Mouse (Mus musculus) lung, embryonic 15.5 days (tissue): Measurements from ENCODE around the gene Cacng6. TPM values are rescaled to one million over a fixed set of nuclear protein-coding genes. Genes with fewer than 3 reads are reported as not detected.

Experiments
- ATAC-seq: fragments of 200-750 bp; cut with Nextera tagmentation; 2 replicates; pipeline ENCODE4 v1.8.0; 2017; ENCODE audit warnings: moderate number of reproducible peaks, borderline replicate concordance; ENCODE audit not compliant: low FRiP score, low TSS enrichment; ENCODE audit errors: extremely low read depth
- H3K27ac ChIP-seq: fragments of 300-500 bp; sonication (generic); 2 replicates; pipeline ENCODE4 v1.5.1; 2015; ENCODE audit warnings: moderate library complexity, mild to moderate bottlenecking, inconsistent platforms
- H3K27me3 ChIP-seq: fragments of 300-500 bp; sonication (generic); 2 replicates; pipeline ENCODE4 v1.6.1; 2015; ENCODE audit warnings: inconsistent platforms
- H3K36me3 ChIP-seq: fragments of 300-500 bp; sonication (generic); 2 replicates; pipeline ENCODE4 v1.6.1; 2015; ENCODE audit warnings: inconsistent platforms
- H3K4me1 ChIP-seq: fragments of 300-500 bp; sonication (generic); 2 replicates; pipeline ENCODE4 v1.6.1; 2015; ENCODE audit warnings: inconsistent platforms
- H3K4me2 ChIP-seq: fragments of 300-500 bp; sonication (generic); 2 replicates; pipeline ENCODE4 v1.6.1; 2015; ENCODE audit warnings: inconsistent platforms, mild to moderate bottlenecking, moderate library complexity
- H3K4me3 ChIP-seq: fragments of 300-500 bp; sonication (generic); 2 replicates; pipeline ENCODE4 v1.5.1; 2015; ENCODE audit warnings: mild to moderate bottlenecking, inconsistent platforms
- H3K9ac ChIP-seq: fragments of 300-500 bp; sonication (generic); 2 replicates; pipeline ENCODE4 v1.6.1; 2015; ENCODE audit warnings: inconsistent platforms
- H3K9me3 ChIP-seq: fragments of 300-500 bp; sonication (generic); 2 replicates; pipeline ENCODE4 v1.6.1; 2016; ENCODE audit warnings: inconsistent platforms
- WGBS: fragments of 180-500 bp; shearing (Covaris S2); methylation state at CpG from one replicate; pipeline ENCODE4 v1.1.7; 2015; 5-methylcytosine and 5-hydroxymethylcytosine counted together
- polyA plus RNA-seq: library from polyadenylated mRNA; unstranded; fragments of >200 nt; fragmentation: Nextera tagmentation; extraction: Ambion mirVana; gene quantifications from 2 replicates; pipeline ENCODE4 v1.2.1, GENCODE M21; 2015

Cacng6 gene
- polyA plus RNA-seq, 1 experiment from 2014 or later = not detected

DNA sequence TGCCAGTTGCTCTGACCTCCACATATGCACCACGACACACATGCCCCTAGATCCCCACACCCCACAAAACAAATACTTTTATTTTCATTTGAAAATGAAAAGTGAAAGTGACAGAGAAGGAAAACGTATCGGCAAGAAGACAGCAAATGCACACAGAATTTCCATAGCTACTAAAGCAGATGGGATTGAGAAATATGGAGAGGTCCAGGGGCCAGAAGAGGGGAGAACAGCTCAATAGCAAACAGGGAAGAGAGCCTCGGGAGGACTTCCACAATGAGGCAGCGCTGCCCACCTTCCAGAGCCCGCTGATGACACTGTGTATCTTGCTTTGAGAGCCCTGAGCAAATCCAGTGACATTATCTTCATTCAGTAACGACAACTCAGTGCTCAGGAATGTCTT lies 1.9 kb upstream of the Cacng6 start:
- H3K4me1 ChIP-seq = no peaks in the 10 kb centered on the region
- H3K4me3 ChIP-seq = no peak overlapping the region
- peaks cover 76% of the 10 kb centered on the region for H3K27me3 ChIP-seq
- no peaks in the 10 kb centered on the region for H3K36me3 ChIP-seq
- H3K4me2 ChIP-seq = no peak overlapping the region
- ATAC-seq = no peak
- no peaks in the 10 kb centered on the region for H3K9me3 ChIP-seq
- H3K27ac ChIP-seq = no peak overlapping the region
- H3K9ac ChIP-seq = no peak overlapping the region
- 47% methylated on average over 7 of the region's 7 CpGs for WGBS

DNA sequence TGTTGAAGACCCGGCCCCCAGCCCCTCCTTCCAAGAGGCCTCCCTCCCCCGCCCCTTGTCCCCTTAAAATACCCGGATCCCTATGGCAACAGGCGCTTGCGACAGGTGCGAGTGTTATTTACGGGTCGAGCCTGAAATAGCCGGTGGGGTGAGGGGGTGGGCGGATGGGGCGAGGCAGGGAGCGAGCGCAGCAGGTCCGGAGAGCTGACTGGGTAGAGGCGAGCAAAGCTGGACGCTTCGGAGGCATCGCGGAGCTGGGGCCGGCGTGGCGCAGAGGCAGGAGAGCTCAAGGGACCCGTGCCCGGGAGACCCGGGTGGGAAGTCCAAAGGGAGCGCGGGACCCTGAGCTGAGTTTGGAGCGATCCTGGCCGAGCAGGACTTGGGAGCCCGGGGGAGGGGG lies 565 bp upstream of the Cacng6 start:
- Histone ChIP-seq H3K4me1 (no peaks in the 10 kb centered on the region), H3K27me3 (peaks cover 63% of the 10 kb centered on the region), H3K27ac (no peak overlapping the region), H3K36me3 (no peaks in the 10 kb centered on the region), H3K4me2 (peak overlapping the region; percentile 40), H3K9me3 (no peaks in the 10 kb centered on the region), H3K4me3 (no peak overlapping the region), H3K9ac (no peak overlapping the region)
- ATAC-seq = 0 out of 2 replicates have a peak, but pooled peaks have one; percentile 27
- WGBS = 0% methylated on average over 29 of the region's 30 CpGs

DNA sequence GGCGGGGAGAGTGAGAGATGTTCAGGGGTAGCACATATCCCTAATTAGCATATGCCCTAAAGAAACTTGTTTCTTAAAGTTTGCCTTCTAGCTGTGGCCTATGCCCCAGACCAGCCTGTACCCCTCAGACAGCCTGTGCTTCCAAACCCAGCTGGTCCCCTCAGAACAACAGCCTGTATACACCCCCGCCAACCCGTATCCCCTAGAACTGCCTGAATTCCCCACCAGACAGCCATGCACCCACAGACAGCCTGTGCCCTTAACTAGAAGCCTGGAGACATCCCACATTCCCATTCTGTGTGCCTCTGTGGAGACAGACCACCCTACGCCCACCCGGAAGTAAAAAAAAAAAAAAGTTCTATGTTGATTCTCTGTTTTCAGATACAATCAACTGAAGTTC lies 1.1 kb downstream of the Cacng6 start:
- WGBS = 87% methylated on average over 5 of the region's 5 CpGs
- H3K9ac ChIP-seq = no peak overlapping the region
- no peaks in the 10 kb centered on the region for H3K9me3 ChIP-seq
- peaks cover 53% of the 10 kb centered on the region for H3K27me3 ChIP-seq
- no peaks in the 10 kb centered on the region for H3K36me3 ChIP-seq
- H3K4me1 ChIP-seq = no peaks in the 10 kb centered on the region
- H3K4me2 ChIP-seq = no peak overlapping the region
- H3K27ac ChIP-seq = no peak overlapping the region
- no peak overlapping the region for H3K4me3 ChIP-seq
- ATAC-seq = no peak

DNA sequence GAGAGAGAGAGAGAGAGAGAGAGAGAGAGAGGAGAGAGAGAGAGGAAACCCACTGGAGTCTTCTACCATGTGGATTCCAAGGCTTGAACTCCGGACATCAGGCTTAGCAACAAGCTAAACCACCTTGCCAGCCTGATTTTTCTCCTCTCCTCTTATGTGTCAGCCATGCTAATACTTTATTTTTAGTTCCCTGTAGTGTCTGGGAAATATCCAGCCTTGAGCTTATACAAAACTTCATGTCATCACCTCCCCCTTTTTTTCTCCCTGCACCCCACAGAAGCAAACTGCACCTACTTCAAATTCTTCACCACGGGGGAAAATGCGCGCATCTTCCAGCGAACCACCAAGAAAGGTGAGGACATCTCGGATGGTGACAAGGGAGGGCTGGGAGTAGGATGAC lies 6.2 kb downstream of the Cacng6 start:
- 72% methylated on average over 6 of the region's 6 CpGs for WGBS
- Histone ChIP-seq H3K27ac (no peak overlapping the region), H3K4me2 (no peak overlapping the region), H3K4me1 (no peaks in the 10 kb centered on the region), H3K9me3 (no peaks in the 10 kb centered on the region), H3K4me3 (no peak overlapping the region), H3K9ac (no peak overlapping the region), H3K27me3 (peaks cover 8% of the 10 kb centered on the region; the same call in 1 of the 2 replicates), H3K36me3 (no peaks in the 10 kb centered on the region)
- no peak for ATAC-seq

DNA sequence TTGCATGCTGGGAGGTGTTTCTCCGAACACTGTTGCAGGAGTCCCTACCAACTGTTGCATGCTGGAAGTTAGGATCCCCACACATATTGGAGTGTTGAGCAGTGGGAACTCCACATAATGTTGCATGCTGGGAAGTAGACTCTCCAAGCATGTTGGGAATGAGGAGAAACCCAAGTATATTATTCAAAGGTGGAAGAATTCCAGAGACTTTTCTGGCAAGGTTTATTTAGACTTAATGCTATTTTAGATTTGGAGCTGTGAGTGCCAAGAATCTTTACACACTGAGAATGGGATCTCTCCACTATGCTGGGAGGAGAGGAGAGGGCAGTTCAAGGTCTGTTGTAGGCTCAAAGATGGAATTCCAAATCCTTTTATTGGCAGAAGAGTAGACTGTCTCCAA lies 8.1 kb downstream of the Cacng6 start:
- no peaks in the 10 kb centered on the region for H3K9me3 ChIP-seq
- H3K4me2 ChIP-seq = no peak overlapping the region
- no peaks in the 10 kb centered on the region for H3K4me1 ChIP-seq
- H3K4me3 ChIP-seq = no peak overlapping the region
- ATAC-seq = no peak
- 83% methylated on average over 1 of the region's 1 CpGs for WGBS
- H3K27me3 ChIP-seq = no peaks in the 10 kb centered on the region
- no peak overlapping the region for H3K27ac ChIP-seq
- H3K36me3 ChIP-seq = no peaks in the 10 kb centered on the region
- no peak overlapping the region for H3K9ac ChIP-seq

DNA sequence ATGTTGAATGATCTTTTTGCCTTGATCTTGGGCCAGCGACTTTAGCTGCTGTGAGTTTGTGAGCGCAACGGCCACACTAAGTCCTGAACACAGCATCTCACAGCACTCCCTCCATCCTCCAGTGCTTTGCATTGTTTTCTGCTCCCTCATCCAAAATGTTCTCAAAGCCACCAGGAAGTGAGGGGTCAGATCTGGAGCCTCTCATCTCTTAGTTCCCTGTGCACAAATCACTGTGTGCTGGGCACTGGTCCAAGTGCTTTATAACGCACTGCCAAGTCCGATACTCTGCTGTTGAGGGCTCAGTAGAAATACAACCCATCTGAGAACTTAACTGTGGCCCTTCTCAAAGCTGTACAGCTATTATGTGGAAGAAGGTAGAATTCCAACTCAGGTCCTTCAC lies 13.9 kb downstream of the Cacng6 start:
- Histone ChIP-seq H3K9ac (no peak overlapping the region), H3K27ac (no peak overlapping the region), H3K4me1 (0 out of 2 replicates have a peak, but pooled peaks cover 4% of the 10 kb centered on the region), H3K4me3 (no peak overlapping the region), H3K9me3 (no peaks in the 10 kb centered on the region), H3K36me3 (no peaks in the 10 kb centered on the region), H3K27me3 (no peaks in the 10 kb centered on the region), H3K4me2 (no peak overlapping the region)
- ATAC-seq = no peak; the same call in 1 of the 2 replicates
- WGBS = 28% methylated on average over 5 of the region's 5 CpGs

DNA sequence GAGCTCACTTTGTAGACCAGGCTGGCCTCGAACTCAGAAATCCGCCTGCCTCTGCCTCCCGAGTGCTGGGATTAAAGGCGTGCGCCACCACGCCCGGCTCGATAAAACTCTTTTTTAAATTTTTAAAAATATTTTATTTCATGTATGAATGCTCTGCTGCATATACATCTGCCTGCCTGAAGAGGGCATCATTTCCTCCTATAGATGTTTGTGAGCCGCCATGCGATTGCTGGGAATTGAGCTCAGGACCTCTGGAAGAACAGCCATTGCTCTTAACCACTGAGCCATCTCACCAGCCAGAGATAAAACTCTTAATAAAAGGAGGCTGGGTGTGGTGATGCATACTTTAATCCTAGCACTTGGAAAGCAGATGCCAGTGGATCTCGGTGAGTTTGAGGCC lies 16.0 kb downstream of the Cacng6 start:
- no peak overlapping the region for H3K4me3 ChIP-seq
- H3K9me3 ChIP-seq = no peaks in the 10 kb centered on the region
- 80% methylated on average over 11 of the region's 11 CpGs for WGBS
- no peaks in the 10 kb centered on the region for H3K36me3 ChIP-seq
- H3K4me1 ChIP-seq = 0 out of 2 replicates have a peak, but pooled peaks cover 4% of the 10 kb centered on the region
- H3K9ac ChIP-seq = no peak overlapping the region
- no peak overlapping the region for H3K4me2 ChIP-seq
- no peaks in the 10 kb centered on the region for H3K27me3 ChIP-seq
- ATAC-seq = no peak
- no peak overlapping the region for H3K27ac ChIP-seq

DNA sequence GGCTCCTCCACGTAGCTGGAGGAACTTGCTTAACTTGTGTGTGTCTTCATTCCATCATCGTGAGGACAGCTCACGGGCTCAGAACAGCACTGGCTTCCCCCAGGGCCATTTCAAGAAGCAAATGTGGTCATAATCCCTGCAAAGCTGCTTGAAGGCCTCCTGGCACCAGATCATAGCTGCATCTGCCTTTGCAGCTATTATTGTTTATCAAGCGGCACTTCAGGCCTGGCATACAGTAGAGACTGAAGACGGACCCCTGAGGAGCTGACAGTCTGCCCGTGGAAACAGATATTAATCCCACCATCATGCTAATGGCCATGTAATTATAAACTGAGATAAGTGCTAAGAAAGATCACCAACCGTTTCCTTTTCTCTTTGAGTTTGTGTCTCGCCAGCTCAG lies 16.5 kb downstream of the Cacng6 start:
- 45% methylated on average over 8 of the region's 8 CpGs for WGBS

DNA sequence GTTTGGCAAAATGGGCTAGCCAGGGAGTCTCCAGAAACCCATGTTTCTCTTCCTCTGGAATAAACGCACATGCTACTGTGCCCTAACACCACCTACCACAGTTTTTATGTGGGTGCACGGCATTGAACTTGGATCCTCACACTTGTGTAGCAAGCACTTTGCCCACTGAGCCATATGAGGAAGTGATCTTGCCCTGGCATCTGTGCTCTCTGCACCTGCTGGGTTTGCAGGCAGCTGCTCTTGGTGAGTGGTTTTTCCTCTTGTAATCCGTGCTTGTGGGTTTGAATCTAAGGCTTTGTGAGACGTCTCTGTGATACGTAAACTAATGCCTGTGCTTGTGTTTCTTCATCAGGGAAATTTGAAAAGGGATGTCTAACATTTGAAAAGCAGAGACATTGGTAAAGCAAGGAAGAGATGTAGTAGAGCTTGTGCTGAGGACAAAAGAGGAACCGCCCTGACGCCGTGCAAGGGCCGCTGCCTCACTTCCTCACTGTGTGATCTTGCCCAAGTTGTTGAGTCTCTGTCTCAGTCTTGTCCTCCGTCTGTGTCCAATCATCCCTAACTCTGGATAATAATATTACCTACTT lies 18.6 kb downstream of the Cacng6 start:
- no peaks in the 10 kb centered on the region for H3K9me3 ChIP-seq

More for the DNA sequence above, 16.5 kb downstream of the Cacng6 start:
- no peak overlapping the region for H3K4me2 ChIP-seq
- H3K9ac ChIP-seq = no peak overlapping the region
- H3K36me3 ChIP-seq = no peaks in the 10 kb centered on the region
- H3K9me3 ChIP-seq = no peaks in the 10 kb centered on the region
- H3K27me3 ChIP-seq = no peaks in the 10 kb centered on the region
- H3K4me3 ChIP-seq = no peak overlapping the region
- 0 out of 2 replicates have a peak, but pooled peaks cover 4% of the 10 kb centered on the region for H3K4me1 ChIP-seq
- no peak overlapping the region for H3K27ac ChIP-seq
- no peak for ATAC-seq

DNA sequence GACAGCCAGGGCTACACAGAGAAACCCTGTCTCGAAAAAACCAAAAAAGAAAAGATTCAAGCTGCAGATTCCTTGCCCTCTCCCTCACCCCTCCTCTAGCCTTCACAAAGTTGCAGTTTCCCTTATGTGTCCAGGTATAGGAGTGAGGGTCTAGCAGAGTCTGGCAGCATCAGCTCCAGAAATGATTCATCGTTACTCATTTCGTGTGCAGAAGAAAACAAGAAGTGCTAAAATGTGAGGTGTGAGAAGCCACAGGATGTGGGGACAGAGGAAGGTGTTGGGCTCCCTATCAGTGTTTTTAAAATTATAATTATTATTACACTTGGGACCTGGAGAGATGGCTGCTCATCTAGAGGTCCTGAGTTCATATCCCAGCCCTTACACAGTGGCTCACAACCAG lies 20.7 kb downstream of the Cacng6 start:
- no peak overlapping the region for H3K4me3 ChIP-seq
- 67% methylated on average over 3 of the region's 3 CpGs for WGBS
- H3K36me3 ChIP-seq = no peaks in the 10 kb centered on the region
- no peak overlapping the region for H3K9ac ChIP-seq
- H3K9me3 ChIP-seq = no peaks in the 10 kb centered on the region
- no peaks in the 10 kb centered on the region for H3K4me1 ChIP-seq
- no peak overlapping the region for H3K4me2 ChIP-seq
- H3K27ac ChIP-seq = no peak overlapping the region
- H3K27me3 ChIP-seq = no peaks in the 10 kb centered on the region
- no peak for ATAC-seq

More for the DNA sequence above, 18.6 kb downstream of the Cacng6 start:
- H3K4me2 ChIP-seq = no peak overlapping the region
- 0 out of 2 replicates have a peak, but pooled peaks cover 4% of the 10 kb centered on the region for H3K4me1 ChIP-seq
- H3K27me3 ChIP-seq = no peaks in the 10 kb centered on the region
- no peak for ATAC-seq
- H3K9ac ChIP-seq = no peak overlapping the region
- no peak overlapping the region for H3K27ac ChIP-seq
- no peak overlapping the region for H3K4me3 ChIP-seq
- H3K36me3 ChIP-seq = no peaks in the 10 kb centered on the region
- WGBS = 78% methylated on average over 10 of the region's 10 CpGs

DNA sequence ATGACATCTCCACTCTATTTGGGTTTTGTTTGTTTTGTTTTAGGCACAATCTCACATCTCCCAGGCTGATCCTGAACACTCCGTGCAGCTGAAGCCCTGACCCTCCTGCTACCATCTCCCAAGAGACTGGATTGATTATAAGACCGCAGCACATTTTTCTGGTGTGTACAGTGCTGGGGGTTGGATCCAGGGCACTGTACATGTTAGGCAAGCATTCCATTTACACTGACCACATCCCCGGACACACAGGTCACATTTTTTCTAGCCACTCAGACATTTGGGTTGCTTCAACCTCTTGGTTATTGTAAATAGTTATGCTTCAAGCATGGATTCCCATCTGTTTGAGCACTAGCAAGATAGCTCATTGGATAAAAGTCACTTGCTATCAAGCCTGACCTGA lies 22.6 kb downstream of the Cacng6 start:
- 30% methylated on average over 3 of the region's 3 CpGs for WGBS
- no peak overlapping the region for H3K27ac ChIP-seq
- H3K4me1 ChIP-seq = no peaks in the 10 kb centered on the region
- ATAC-seq = no peak
- H3K36me3 ChIP-seq = no peaks in the 10 kb centered on the region
- H3K4me3 ChIP-seq = no peak overlapping the region
- H3K4me2 ChIP-seq = no peak overlapping the region
- H3K9ac ChIP-seq = no peak overlapping the region
- no peaks in the 10 kb centered on the region for H3K9me3 ChIP-seq
- no peaks in the 10 kb centered on the region for H3K27me3 ChIP-seq

DNA sequence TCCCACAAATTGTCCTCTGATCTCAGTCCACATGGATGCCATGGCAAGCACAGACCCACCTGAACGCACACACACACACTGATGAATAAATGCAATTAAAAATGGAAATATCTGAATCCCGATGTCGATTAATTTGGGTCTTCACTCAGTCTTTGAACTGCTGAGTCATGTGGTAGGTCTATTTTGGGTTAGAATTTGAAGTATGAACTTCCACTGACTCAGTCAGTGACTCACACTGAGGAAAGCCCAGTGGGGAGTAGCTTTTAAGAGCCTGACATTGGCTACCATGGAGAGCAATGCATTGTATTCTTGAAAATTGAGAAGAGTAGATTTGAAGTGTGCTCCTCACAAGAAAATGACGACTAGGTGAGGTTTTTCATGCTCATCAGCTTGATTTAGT lies 23.0 kb downstream of the Cacng6 start:
- no peak overlapping the region for H3K27ac ChIP-seq
- no peaks in the 10 kb centered on the region for H3K4me1 ChIP-seq
- 73% methylated on average over 4 of the region's 4 CpGs for WGBS
- H3K9ac ChIP-seq = no peak overlapping the region
- no peaks in the 10 kb centered on the region for H3K27me3 ChIP-seq
- H3K4me3 ChIP-seq = no peak overlapping the region
- H3K4me2 ChIP-seq = no peak overlapping the region
- H3K9me3 ChIP-seq = no peaks in the 10 kb centered on the region
- no peaks in the 10 kb centered on the region for H3K36me3 ChIP-seq
- no peak for ATAC-seq
